Mouse (Mus musculus): ENCODE data around the gene Stub1. TPM values are rescaled to one million over a fixed set of nuclear protein-coding genes. Genes with fewer than 3 reads are reported as not detected.

The Stub1 gene
- total RNA-seq, 2 experiments from 2014 or later = 149 to 158 TPM

DNA sequence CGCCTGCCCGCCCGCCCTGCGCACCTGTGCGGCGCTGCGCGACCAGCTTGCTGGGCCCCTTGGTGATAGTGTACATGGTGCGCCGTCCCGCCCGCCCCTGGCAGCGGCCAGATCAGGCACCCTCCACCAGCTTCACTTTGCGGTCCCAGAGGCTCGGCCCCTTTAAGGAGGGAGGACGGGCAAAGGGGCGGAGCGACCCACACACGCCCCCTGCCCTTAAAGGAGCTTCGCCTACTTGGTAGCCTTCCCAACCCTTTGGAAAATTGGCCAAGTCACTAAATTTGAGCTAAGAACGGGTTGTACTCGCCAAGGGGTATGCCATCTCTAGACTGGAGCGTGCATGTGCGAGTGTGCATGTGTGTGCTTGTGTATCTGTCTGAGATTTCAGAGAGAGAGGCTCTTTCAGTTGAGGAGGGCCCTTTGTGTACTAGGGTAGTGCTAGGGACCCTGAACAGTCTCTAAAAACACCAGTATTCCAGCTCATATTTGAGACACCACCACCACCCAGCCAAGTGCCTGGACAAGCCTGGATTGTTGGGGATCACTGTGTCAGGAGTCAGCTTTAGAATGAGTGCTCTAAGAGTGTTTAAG, 35.5 kb upstream of the Stub1 start, which contains the start of gene Mcrip2:
Gene Mcrip2, minus strand, starts transcription at position 164 of the 591 bp plus-strand sequence.
- DNase-seq = peak; percentile 85

DNA sequence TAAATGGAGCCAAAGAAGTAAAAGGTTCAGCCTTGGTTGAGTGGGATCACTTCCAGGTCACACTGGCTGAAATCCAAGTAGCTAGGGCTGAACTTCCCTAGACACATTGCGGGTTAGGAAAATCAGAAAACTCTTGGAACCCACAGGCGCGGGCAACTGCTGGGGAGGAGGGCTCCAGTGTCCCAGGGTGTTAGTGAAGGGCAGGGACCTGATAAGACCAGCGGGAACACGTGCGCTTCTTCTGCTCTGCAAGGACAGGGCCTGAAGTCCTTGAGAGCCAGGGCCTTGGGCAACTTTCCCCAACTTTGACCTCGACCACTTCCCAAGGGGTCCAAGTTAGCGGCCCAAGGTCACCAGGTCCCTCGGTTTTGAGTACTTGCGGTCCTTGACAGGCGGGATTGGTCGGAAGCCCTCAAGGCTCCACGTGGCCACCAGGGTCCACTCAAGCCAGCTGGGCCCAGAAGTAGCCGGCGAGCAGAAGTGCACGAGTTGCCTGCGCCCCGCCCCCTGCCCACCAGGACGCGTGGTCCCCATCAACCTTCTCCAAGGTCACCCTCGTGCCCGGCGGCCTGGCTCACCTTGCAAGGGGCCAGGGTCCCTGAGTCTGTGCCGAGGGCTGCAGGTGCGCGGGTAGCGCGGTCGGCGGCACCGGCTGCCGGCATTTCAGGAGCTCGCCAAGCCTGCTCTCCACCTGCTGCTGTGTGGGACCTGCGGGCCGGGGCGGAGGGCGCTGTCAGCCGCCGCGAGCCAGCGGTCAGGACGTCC, 34.8 kb upstream of the Stub1 start:
- DNase-seq = peak; percentile 74

DNA sequence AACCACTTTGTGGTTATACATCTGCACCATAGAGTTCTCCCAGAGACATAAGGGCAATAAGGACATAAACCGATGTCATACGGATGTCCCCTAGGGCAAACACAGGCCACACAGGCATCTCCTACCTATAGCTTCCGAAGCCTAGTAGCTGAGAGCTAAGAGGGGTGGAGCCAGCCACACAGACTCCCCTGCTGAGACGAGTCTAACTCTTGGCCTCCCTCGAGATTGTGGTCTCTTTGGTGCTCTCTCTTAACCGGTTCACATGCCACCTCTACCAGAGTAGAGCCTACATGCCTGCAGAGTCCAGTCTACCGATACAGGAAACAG, 34.3 kb upstream of the Stub1 start:
- DNase-seq = no peak

DNA sequence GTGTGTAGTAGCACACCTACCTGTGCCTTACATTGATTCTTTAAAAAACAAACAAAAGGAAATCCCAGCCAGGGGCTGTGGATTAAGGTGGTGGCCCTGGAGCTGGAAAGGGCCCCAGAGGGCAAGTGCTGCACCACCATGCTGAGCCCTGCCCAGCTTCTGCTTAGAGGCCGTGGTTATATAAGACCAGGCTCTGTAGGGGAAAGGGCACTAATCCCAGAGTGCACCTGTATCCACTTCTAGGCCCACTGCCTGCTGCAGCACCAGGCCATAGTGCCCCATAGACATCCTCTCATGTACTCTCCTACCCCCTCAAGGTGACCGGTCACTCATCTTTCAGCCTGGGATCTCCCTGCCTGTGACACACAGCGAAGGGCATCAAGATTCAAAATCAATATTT, 33.0 kb upstream of the Stub1 start:
- DNase-seq = peak; percentile 6

DNA sequence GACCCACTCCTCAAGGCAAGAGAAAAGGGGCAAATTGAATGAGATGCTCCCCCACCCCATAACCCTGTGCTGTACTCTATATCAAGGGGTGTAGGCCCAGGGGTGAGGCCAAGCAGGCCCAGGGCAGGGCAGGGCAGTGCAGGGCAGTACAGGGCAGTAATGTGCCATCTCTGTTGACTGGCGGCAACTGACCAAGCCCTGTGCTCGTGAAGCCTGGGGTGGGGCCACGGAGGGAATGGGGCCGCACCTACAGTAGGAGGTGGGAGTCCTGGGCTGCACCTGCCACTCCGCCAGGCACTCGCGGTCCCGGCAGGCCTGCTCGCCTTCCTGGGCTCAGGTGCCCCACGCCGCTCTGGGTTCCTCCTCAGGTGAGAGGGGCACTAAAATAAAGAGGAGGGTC, 32.1 kb upstream of the Stub1 start:
- DNase-seq = peak; percentile 7

DNA sequence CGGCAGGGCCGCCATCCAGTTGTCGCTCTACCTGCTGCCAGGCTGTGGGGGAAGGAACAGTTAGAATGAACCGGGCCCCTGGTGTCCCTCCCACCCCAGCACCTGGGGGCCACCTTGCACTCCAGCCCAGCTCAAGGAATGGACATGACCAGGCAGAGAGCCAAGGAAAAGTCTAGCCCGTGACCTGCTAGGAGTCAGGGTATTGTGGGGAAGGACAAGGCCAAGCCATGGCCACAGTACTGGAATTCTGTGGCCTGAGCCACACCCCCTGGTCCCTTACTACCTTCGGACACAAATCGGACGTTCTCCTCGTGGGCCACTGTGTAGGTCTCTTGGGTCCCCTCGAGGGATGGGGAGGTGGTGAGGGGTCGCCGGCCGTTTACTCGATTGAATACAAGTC, 31.1 kb upstream of the Stub1 start:
- DNase-seq = no peak

DNA sequence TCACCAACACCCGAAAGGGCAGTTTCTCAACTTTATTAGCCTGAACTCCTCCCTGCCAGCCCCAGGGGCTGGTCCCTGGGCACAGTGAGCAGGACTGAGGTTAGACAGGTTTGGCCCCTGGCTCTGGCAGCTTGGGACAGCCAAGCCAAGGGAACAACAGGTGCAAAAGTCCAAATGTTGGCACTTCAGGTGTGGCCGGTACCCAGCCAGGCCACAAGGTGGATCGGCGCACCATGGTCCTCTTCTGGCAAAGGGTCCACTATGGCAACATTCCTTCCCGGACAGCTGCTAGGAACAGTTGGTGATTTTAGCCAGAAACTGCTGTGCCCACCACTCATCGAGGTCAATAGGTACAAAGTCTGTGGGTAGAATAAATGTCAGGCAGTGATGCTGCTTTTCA, 30.5 kb upstream of the Stub1 start:
- DNase-seq = no peak

DNA sequence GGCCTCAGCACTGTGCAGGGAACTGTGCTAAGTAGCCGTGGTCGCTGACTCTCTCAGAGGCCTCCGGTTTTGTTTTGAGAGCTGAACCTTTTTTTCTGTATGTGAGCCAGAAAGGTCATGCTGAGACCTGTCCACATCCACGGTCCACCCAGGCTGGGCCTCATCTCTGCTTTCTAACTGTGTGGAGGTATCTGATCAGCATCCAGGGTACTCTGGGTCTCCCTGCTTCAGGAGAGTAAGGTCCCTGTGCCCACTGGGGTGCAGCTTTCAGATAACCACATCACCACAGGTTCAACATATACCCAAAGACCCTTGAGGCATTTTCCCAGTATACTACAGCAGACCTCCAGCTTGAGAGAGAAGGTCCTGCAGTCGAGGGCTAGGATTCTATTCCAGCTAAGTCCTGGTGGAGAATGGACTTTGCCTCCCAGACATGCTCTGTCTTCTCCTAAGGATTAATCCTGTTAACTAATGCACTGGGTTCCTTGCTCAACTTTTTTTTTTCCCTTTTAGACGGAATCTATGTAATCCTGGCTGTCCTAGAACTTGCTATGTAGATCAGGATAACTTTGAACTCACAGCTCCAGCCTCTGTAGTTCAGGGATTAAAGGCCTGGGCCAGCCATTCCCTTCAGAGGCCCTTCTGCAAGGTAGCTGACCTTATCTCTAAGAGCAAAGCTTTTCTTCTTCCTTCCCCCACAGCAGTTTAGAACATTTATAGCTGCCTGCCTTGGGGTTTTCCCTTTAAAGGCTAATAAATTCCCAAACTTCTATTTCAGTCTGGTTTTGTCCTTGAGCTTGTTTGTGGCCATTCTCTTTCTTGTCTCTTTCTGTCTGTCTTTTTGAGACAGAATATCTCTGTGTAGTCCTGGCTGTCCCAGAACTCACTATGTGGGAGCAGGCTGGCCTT, 28.8 kb upstream of the Stub1 start:
- DNase-seq = no peak

DNA sequence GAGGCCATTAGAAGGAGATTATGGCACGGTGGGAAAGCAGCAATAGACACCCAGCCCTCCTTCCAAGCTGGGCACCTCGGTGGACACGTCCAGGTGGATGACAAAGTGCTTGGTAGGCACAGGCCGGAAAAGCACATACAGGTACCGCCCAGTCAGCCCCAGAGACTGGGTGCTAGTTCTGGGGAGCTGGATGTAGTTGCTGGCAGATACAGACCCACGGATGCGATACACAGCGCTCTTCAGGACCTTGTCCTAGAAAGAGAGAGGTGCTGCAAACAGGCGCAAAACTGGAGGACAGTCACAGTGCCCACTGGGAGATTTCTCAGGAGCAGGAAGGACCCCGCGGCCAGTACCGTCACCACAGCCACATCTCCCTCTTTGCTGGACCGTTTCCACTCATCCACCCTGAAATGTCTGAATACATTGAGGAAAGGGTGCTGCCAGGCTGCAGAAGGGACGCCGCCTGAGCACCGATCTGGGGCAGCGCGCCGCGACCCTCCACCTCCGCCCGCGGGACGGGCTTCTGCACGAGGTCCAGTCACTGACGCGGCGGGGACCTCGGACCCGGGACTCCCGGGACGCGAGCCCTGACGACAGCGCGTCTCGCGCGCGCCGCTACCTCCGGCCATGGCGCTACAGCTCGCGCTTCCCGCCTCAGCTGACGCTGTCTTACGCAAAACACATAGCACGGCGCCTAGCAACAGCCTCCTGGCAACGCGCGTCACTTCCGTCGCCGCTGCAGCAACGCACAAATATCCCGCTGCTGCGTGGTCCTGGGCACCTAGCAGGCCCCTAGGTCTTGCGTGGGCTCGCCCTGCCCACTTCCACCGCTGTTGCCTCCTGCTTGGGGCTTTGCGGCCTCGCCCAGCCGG, 27.9 kb upstream of the Stub1 start, which contains the start of gene Wdr90:
Gene Wdr90, minus strand, starts transcription at position 670 of the 872 bp plus-strand sequence.
- DNase-seq = peak; percentile 88

DNA sequence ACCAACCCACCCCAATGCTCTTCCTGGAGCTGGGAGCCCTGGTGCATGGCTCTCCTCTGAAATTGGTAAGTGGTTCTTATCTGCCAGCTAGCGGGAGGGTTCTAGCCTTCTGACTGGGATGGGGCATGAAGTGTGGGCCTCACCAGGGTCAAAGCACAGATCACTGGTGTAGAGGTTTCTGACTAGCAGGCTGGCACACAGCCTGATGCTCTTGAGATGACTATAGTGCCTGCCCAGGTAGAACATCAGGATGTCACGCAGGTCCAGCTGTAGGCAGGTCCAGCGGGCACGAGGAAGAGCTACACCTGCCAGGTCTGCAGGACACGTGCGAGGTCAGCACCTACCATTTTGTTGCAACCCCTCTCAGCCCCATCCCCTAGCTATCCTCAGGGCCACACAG, 27.0 kb upstream of the Stub1 start:
- no peak for DNase-seq

DNA sequence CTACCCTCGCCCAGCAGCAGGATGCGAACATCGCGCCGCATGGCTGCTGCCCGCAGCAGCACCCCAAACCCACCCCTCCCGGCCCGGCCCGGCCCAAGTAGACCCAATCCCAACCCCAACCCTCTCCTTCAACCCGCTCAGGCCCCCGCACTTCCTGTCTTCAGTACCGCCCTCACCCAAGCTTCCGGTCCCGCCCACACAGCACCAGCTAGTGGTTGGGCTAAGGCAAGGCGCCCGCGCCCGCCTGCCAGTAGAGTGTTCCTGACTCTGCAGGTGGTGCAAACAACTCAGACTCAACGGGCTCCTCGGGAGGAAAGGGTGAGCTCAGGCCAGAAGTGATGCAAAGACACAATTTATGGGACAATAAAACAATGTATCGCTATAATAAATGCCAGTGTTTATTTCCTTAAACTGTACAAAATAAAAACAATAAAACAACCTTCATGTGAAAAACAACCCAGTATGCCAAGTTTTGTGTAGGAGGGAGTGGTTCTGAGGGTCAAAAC, 11.2 kb upstream of the Stub1 start, which contains the start of gene Rhot2:
Gene Rhot2, minus strand, starts transcription at position 456 of the 506 bp plus-strand sequence.
- DNase-seq = peak; percentile 95

DNA sequence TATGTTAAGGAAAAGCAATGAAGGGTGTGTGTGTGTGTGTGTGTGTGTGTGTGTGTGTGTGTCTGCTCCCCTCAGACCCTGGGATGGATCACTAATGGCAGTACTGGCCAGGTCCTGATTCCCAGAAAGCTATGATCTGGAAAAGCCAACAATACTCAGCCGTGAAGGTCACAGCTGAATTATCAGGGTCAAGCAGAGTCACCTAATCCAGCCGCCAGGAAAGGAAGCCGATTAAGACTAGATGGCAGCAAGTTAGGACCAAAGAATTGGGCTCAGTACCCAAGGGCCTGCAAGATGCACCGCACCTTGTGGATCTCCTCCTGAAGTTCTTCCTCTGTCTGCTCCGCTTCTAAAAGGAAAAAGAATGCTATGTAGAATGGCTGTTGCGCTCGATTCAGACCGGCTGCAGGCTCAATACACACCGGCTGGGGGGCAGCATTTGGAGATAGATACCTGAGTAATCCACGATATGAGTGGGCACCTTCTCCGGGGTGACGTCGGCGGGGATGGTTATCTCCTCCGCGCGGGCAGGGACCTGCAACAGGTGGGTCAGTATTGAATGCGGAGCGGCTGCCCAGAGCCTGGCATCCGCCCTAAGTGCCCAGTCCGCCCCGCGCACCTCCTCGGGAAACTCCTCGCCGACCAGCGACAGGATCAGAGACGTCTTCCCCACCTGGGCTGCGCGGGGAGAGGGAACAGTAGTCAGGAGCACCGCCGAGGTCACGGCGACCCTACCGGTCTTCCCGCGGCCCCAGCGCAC, 10.6 kb upstream of the Stub1 start:
- DNase-seq = no peak

DNA sequence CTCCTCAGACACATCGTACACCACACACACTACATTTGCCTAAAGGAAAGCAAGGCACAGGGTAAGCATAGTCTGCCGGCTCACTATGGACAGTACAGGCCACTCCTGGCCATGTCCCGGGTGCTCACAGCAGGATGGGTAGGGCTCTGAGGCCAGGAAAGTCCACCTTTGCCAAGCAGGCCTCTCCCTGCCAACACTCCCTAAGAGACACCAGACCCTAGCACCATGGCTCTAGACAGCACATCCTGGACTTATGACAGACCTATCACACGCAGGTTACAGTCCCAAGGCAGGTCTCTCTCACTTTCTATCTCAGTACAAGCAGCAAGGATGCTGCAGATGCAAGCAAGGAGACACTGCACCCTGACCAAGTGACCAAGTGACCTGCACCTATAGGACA, 9.9 kb upstream of the Stub1 start:
- DNase-seq = no peak

DNA sequence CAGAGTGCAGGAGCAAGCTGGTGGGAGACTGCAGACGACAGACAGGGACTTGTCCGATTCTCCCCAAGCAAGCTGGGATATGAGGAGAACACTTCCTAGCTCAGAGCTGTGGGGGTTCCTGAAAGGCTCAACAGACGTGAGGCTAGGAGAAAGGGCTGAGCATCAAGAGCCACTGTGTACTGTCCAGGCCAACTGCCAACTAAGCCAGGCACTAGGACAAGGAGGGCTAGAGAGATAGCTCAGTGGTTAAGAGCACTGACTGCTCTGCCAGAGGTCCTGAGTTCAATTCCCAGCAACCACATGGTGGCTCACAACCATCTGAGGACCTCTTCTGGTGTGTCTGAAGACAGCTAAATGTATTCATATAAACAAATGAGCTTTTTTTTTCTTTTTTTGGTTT, 9.3 kb upstream of the Stub1 start:
- no peak for DNase-seq

DNA sequence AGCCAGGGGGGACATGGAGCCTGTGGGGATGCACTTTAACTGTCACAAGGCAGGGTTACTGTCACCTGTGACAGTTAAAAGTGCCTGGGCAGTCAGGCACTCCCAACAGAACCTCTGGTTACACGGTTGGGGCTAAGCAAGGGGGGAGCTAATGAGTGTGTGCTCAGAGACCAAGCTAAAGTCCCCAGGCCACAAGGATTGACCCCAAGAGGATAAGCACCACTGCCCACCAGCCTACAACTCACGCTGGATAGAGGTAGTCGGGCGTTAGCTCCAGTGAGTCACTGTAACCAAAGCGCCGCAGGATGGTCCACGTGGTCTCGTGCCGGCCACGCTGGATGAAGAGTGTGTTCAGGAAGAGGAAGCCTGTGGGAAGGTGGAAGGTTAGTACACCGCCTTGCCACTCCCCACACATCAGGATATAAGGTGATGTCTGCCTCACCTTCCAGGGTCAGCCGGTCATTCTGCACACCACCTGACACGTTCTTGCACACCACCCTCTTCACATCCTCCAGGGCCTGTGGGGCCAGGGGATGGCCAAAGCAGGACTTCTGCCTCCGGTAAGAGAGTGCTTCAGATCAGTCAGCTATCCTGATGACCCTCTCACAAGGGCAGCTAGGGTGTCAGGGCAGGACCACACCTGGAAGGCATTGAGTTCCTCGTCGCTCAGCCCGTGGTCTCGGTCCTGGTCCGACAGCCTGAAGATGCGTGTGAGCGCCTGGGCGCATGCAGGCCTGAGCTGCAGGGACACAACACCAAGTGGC, 8.1 kb upstream of the Stub1 start, which contains the start of gene Gm20683:
Gene Gm20683, minus strand, starts transcription at position 647 of the 764 bp plus-strand sequence.
- DNase-seq = no peak

DNA sequence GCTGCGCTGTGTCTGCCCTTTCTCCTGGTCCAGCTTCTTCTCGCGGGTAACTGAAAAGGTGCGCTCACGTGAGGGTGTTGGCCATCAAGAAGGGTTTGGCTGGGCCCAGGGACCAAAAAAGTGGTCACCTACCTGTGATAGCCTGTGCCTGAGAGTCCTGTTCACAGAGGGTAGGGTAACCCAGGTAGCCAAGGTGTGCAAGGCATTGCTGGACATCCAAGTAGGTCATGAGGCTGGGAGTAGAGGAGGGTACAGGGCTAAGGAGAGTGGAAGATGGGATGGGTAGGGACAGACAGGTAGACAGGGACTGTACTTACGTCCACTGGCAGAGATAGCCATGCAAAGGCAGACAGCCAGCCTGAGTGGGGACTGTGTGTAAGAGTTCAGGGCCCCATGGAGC, 7.3 kb upstream of the Stub1 start:
- no peak for DNase-seq

DNA sequence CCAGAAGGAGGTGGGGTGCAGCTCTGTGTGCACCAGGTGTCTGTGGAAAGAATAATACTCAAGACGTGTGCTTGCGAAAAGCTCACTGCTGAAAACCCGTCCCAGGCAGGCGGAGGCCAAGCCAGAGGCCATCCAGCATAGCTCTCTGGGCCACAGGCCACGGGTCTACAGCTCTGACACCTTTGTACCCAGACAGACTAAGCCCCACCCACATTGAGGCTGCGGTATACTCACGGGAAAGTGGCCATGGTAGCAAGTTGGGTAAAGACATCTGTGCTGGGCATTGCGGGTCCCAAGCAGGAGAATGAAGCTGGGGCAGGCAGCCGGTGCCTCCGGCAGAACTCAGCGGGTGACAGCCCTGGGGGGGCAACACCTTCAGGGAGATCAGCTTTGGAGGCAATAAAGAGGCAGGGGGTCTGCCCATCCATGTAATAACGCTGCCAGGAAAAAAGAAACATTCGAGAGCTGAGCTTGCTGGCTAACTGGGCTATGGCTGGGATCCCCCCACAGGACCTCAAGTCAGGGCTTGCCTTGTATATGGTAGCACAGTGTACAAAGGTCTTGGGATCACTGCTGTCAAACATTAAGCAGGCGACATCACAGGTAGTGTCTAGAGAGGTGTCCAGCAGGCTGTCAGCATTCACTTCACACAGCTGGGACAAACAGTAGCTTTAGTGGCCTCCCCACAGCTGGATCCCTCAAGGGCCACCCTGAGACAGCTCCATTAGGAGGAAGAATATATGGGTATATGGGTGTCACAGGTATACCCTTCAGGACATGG, 6.4 kb upstream of the Stub1 start:
- DNase-seq = no peak

DNA sequence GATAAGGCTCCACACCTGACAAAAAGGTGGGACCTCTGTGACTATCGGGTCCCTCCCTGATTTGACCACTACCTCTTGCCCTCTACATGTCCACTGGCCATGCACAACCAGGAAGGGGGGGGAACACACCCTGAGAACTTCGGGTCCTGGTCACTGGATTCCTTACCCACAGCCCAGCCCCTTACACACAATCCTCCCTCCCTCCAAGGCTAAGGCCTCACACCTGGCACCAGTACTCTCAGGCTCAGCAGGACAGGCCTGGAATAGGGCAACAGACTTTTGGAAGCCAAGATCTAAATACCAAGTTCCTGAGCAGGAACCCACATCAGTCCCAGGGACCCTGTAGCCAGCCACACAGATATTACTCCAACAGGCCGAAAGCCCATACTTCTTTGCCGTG, 5.7 kb upstream of the Stub1 start:
- DNase-seq = no peak

DNA sequence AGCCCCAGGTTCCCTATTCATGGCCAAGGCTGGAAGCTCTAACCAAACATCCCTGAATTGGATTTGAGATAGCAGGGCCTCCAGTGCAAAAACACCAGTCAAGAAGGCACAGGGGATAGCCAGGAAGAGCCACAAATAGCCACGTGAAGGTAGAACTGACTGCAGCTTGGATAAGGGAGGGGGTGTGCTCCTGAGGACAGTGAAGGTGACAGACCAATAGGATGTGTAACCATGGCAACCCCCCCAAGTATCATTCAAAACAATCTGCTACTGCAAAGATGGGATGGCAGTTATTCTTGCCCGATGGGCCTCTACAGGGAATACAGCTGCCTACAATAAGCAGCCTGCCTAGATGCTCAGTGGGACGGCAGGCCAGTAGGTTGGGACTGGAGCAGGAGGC, 4.3 kb upstream of the Stub1 start:
- DNase-seq = no peak

DNA sequence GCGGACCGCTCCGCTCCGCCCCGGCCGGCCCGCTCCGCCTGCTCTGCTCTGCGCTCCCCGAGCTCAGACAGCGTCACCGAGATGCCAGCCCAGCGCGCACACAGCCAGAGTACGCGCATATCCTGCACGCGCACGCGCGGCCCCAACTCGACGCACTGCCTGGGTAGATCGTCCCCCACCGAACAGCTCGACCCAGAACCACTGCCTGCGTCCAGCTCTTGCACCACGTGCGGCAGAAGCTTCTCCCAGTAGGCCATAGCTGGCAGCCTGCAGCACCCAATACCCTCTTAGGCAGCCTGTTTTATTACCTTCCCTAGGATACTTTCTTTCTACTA, 3.8 kb upstream of the Stub1 start, which contains the start of gene Rhbdl1:
Gene Rhbdl1, minus strand, starts transcription at position 220 of the 335 bp plus-strand sequence.
- peak; percentile 79 for DNase-seq
